Mouse (Mus musculus) cerebellum, adult 2 months (tissue): ENCODE measurements at regions not wholly inside any gene's neighbourhood (a gene's known extent, or its start where the extent isn't known, plus 50 kb on each side); places are given as distances from the start of the nearest gene placed in this dataset.

Source experiments
- DNase-seq, 2 experiments: peaks; one replicate each; pipeline ENCODE4 v3.0.0; 2021
- H3K27ac ChIP-seq: fragments of 200-500 bp; 2 replicates; pipeline ENCODE4 v1.5.1; 2012; ENCODE audit warnings: low read length, control low read depth, inconsistent platforms; ENCODE audit not compliant: insufficient read depth
- H3K27me3 ChIP-seq: fragments of 200-500 bp; 2 replicates; pipeline ENCODE4 v1.6.1; 2012; ENCODE audit warnings: inconsistent platforms, mild to moderate bottlenecking, low read length, moderate library complexity; ENCODE audit not compliant: control insufficient read depth, insufficient read depth
- H3K4me1 ChIP-seq: fragments of 200-500 bp; 2 replicates; pipeline ENCODE4 v1.6.1; 2011; ENCODE audit warnings: low read length; ENCODE audit not compliant: control insufficient read depth, insufficient read depth
- H3K4me3 ChIP-seq: fragments of 200-500 bp; replicated peaks from 2 replicates; pipeline ENCODE3; 2011; ENCODE audit warnings: mild to moderate bottlenecking, low read depth, low read length, control low read depth; ENCODE audit not compliant: insufficient read depth
- CTCF ChIP-seq: fragments of 200-500 bp; IDR thresholded peaks from 2 replicates; pipeline ENCODE4 v1.5.1; 2011; ENCODE audit warnings: low read depth, mild to moderate bottlenecking, control low read depth, low read length, moderate library complexity, borderline replicate concordance; ENCODE audit not compliant: insufficient read depth
- POLR2A ChIP-seq: fragments of 200-500 bp; IDR thresholded peaks from 2 replicates; pipeline ENCODE4 v1.6.1; 2011; ENCODE audit warnings: low read length, control low read depth, borderline replicate concordance; ENCODE audit not compliant: insufficient read depth
- WGBS: fragments of 180-500 bp; shearing (Covaris S2); methylation state at CpG from one replicate; pipeline ENCODE4 v1.1.7; 2018; 5-methylcytosine and 5-hydroxymethylcytosine counted together

GRCm38 (mm10) chr10:23559980-23560658 is 209.5 kb upstream of the Eya4 start:
- H3K27me3 ChIP-seq = no peaks in the 10 kb centered on the region
- no peak for TF ChIP-seq CTCF
- no peak for TF ChIP-seq POLR2A
- no peak overlapping the region for H3K27ac ChIP-seq
- no peak for DNase-seq
- H3K4me1 ChIP-seq = no peaks in the 10 kb centered on the region
- no peak overlapping the region for H3K4me3 ChIP-seq

- H3K4me3 ChIP-seq = no peak overlapping the region
- no peak for DNase-seq
- TF ChIP-seq CTCF = no peak
- TF ChIP-seq POLR2A = no peak
- 71% methylated on average over 3 of the region's 3 CpGs for WGBS
- no peak overlapping the region for H3K27ac ChIP-seq
- no peaks in the 10 kb centered on the region for H3K27me3 ChIP-seq
- H3K4me1 ChIP-seq = no peaks in the 10 kb centered on the region
These were observed 207.2 kb upstream of the Eya4 start for GRCm38 (mm10) chr10:23557828-23558227.

- 35% methylated on average over 3 of the region's 3 CpGs for whole genome bisulfite sequencing
- Histone ChIP-seq H3K4me1 (no peaks in the 10 kb centered on the region), H3K4me3 (no peak overlapping the region), H3K27me3 (no peaks in the 10 kb centered on the region), H3K27ac (no peak overlapping the region)
- no peak for TF ChIP-seq POLR2A
- TF ChIP-seq CTCF = no peak
- DNase-seq = no peak
These were observed 198.6 kb upstream of the Eya4 start for GRCm38 (mm10) chr10:23549207-23549606.

- 86% methylated on average over 6 of the region's 6 CpGs for WGBS
- Histone ChIP-seq H3K27me3 (no peaks in the 10 kb centered on the region), H3K27ac (no peak overlapping the region), H3K4me3 (no peak overlapping the region), H3K4me1 (no peaks in the 10 kb centered on the region)
- TF ChIP-seq CTCF (no peak), POLR2A (no peak)
- no peak for DNase-seq
These were observed 197.7 kb upstream of the Eya4 start for GRCm38 (mm10) chr10:23548322-23548721.

GRCm38 (mm10) chr10:23542712-23543111 is 192.1 kb upstream of the Eya4 start:
- WGBS = 69% methylated on average over 11 of the region's 11 CpGs
- no peak overlapping the region for H3K27ac ChIP-seq

GRCm38 (mm10) chr10:23541914-23542313 is 191.3 kb upstream of the Eya4 start:
- Histone ChIP-seq H3K4me1 (no peaks in the 10 kb centered on the region), H3K27me3 (no peaks in the 10 kb centered on the region), H3K4me3 (no peak overlapping the region), H3K27ac (no peak overlapping the region)
- no peak for DNase-seq
- WGBS = 19% methylated on average over 5 of the region's 5 CpGs
- no peak for TF ChIP-seq POLR2A
- no peak for TF ChIP-seq CTCF

More at GRCm38 (mm10) chr10:23542712-23543111, 192.1 kb upstream of the Eya4 start:
- no peaks in the 10 kb centered on the region for H3K4me1 ChIP-seq
- no peak for TF ChIP-seq POLR2A
- TF ChIP-seq CTCF = no peak
- H3K4me3 ChIP-seq = no peak overlapping the region
- DNase-seq = no peak
- no peaks in the 10 kb centered on the region for H3K27me3 ChIP-seq

- Histone ChIP-seq H3K27me3 (no peaks in the 10 kb centered on the region), H3K4me3 (no peak overlapping the region), H3K27ac (no peak overlapping the region), H3K4me1 (no peaks in the 10 kb centered on the region)
- TF ChIP-seq POLR2A (no peak), CTCF (no peak)
- DNase-seq = no peak
These were observed 184.1 kb upstream of the Eya4 start for GRCm38 (mm10) chr10:23534636-23535035.

- DNase-seq = no peak
- H3K27ac ChIP-seq = no peak overlapping the region
- no peaks in the 10 kb centered on the region for H3K27me3 ChIP-seq
- H3K4me1 ChIP-seq = no peaks in the 10 kb centered on the region
- 91% methylated on average over 17 of the region's 17 CpGs for WGBS
- no peak overlapping the region for H3K4me3 ChIP-seq
- TF ChIP-seq POLR2A = no peak
- TF ChIP-seq CTCF = no peak
These were observed 181.6 kb upstream of the Eya4 start for GRCm38 (mm10) chr10:23531964-23532758.
